Mouse (Mus musculus): Measurements from ENCODE around the gene Snrpa1.

DNA sequence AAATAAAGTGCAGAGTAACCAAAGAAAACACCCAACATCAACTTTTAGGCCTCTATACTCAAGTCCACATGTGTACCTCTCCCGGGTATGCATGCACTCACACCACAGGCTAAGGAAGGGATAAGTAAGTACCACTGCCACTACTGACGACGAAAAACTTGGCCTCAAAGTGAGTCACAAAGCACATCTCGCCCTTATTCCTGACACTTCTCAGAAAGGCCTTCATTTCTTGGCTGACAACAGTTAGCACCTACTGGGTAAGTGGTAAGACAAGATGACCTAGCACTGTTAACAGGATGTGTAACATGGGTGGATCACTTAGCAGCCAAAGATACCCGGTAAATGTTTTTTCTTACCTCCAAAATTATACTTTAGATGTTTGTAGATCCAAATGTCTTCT lies 45.7 kb downstream of the Snrpa1 start:
- TF ChIP-seq TBP (IDR thresholded peaks at IDR 0.05; ENCODE audit: low read depth, low read length), result no peak
- no peak for TF ChIP-seq POLR2A (IDR thresholded peaks at IDR 0.05; ENCODE audit: control insufficient read depth in 1 of 2, insufficient read depth in 1 of 2, low read depth in 1 of 2, low read length in 2 of 2, poor library complexity in 1 of 2)
